Mouse (Mus musculus) forebrain, embryonic 10.5 days (tissue): Measurements from ENCODE around the gene Slc25a39. TPM values are rescaled to one million over a fixed set of nuclear protein-coding genes. Genes with fewer than 3 reads are reported as not detected.
"Not testable (repeated sequence)": the region's sequence is repeated elsewhere in the genome, so short reads cannot be mapped to it uniquely, and the experiment has no call there.

Experiments used
- DNase-seq: peaks from one replicate; pipeline ENCODE4 v3.0.0-alpha.2; 2017; ENCODE audit warnings: low spot score; ENCODE audit errors: extremely low spot score
- H3K27ac ChIP-seq: fragments of 300-500 bp; sonication (generic); 2 replicates; pipeline ENCODE4 v1.5.1; 2016; ENCODE audit warnings: mild to moderate bottlenecking
- H3K27me3 ChIP-seq: fragments of 300-500 bp; sonication (generic); 2 replicates; pipeline ENCODE4 v1.6.1; 2016; ENCODE audit warnings: mild to moderate bottlenecking; ENCODE audit not compliant: poor library complexity, severe bottlenecking
- H3K36me3 ChIP-seq: fragments of 300-500 bp; sonication (generic); replicated peaks from 2 replicates; pipeline ENCODE4 v1.6.1; 2016; ENCODE audit warnings: mild to moderate bottlenecking, moderate library complexity
- H3K4me1 ChIP-seq: fragments of 300-500 bp; sonication (generic); 2 replicates; pipeline ENCODE4 v1.6.1; 2016
- H3K4me3 ChIP-seq: fragments of 300-500 bp; sonication (generic); 2 replicates; pipeline ENCODE4 v1.5.1; 2016; ENCODE audit warnings: mild to moderate bottlenecking, moderate library complexity
- H3K9me3 ChIP-seq: fragments of 300-500 bp; sonication (generic); 2 replicates; pipeline ENCODE4 v1.6.1; 2016; ENCODE audit warnings: mild to moderate bottlenecking, moderate library complexity
- WGBS: fragments of 180-500 bp; shearing (Covaris S2); methylation state at CpG from one replicate; pipeline ENCODE4 v1.1.7; 2016; 5-methylcytosine and 5-hydroxymethylcytosine counted together
- polyA plus RNA-seq: library from polyadenylated mRNA; unstranded; fragments of >200 nt; fragmentation: Nextera tagmentation; extraction: Ambion mirVana; gene quantifications from 2 replicates; pipeline ENCODE4 v1.2.1, GENCODE M21; 2016

Slc25a39 gene
- polyA plus RNA-seq, 1 experiment from 2014 or later, result 262 TPM

- H3K9me3 ChIP-seq, result no peaks in the 10 kb centered on the region; the same call in 1 of the 2 replicates
- no peak overlapping the region for H3K4me3 ChIP-seq
- H3K4me1 ChIP-seq, result no peaks in the 10 kb centered on the region
- no peak overlapping the region for H3K27ac ChIP-seq
- WGBS, result 71% methylated on average over 8 of the region's 8 CpGs
- H3K36me3 ChIP-seq, result no peaks in the 10 kb centered on the region
- no peaks in the 10 kb centered on the region for H3K27me3 ChIP-seq
- DNase-seq, result no peak
Observed at GRCm38 (mm10) chr11:102421559-102421958, 13.8 kb upstream of the Slc25a39 start.

- H3K4me1 ChIP-seq, result 0 out of 2 replicates have a peak, but pooled peaks cover 2% of the 10 kb centered on the region
- H3K27ac ChIP-seq, result no peak overlapping the region
- no peaks in the 10 kb centered on the region for H3K36me3 ChIP-seq
- DNase-seq, result no peak
- no peaks in the 10 kb centered on the region for H3K27me3 ChIP-seq
- no peak overlapping the region for H3K4me3 ChIP-seq
- H3K9me3 ChIP-seq, result no peaks in the 10 kb centered on the region; the same call in 1 of the 2 replicates
Observed at GRCm38 (mm10) chr11:102418887-102419286, 11.1 kb upstream of the Slc25a39 start.

GRCm38 (mm10) chr11:102417160-102417559 lies 9.4 kb upstream of the Slc25a39 start:
- Histone ChIP-seq H3K36me3 (no peaks in the 10 kb centered on the region), H3K4me1 (0 out of 2 replicates have a peak, but pooled peaks cover 2% of the 10 kb centered on the region), H3K4me3 (no peak overlapping the region), H3K27me3 (no peaks in the 10 kb centered on the region), H3K27ac (no peak overlapping the region), H3K9me3 (no peaks in the 10 kb centered on the region; the same call in 1 of the 2 replicates)
- no peak for DNase-seq
- WGBS, result 64% methylated on average over 1 of the region's 1 CpGs

- H3K27me3 ChIP-seq, result no peaks in the 10 kb centered on the region
- no peak for DNase-seq
- peaks cover 11% of the 10 kb centered on the region; the same call in 1 of the 2 replicates for H3K4me1 ChIP-seq
- no peaks in the 10 kb centered on the region; the same call in 1 of the 2 replicates for H3K9me3 ChIP-seq
- H3K27ac ChIP-seq, result no peak overlapping the region
- WGBS, result 78% methylated on average over 10 of the region's 10 CpGs
- no peak overlapping the region for H3K4me3 ChIP-seq
- H3K36me3 ChIP-seq, result no peaks in the 10 kb centered on the region
Observed at GRCm38 (mm10) chr11:102415034-102415802, 7.5 kb upstream of the Slc25a39 start.

GRCm38 (mm10) chr11:102413059-102413458 lies 5.3 kb upstream of the Slc25a39 start:
- WGBS, result 86% methylated on average over 8 of the region's 8 CpGs
- no peak for DNase-seq
- no peaks in the 10 kb centered on the region for H3K9me3 ChIP-seq
- H3K36me3 ChIP-seq, result no peaks in the 10 kb centered on the region
- H3K27ac ChIP-seq, result no peak overlapping the region
- no peaks in the 10 kb centered on the region for H3K27me3 ChIP-seq
- H3K4me3 ChIP-seq, result no peak overlapping the region
- peaks cover 26% of the 10 kb centered on the region for H3K4me1 ChIP-seq

GRCm38 (mm10) chr11:102411704-102412103 lies 4.0 kb upstream of the Slc25a39 start:
- H3K4me1 ChIP-seq, result peaks cover 39% of the 10 kb centered on the region
- H3K27me3 ChIP-seq, result no peaks in the 10 kb centered on the region
- H3K9me3 ChIP-seq, result no peaks in the 10 kb centered on the region
- no peak overlapping the region for H3K27ac ChIP-seq
- peak; percentile 86 for DNase-seq
- 10% methylated on average over 11 of the region's 11 CpGs for WGBS
- no peaks in the 10 kb centered on the region for H3K36me3 ChIP-seq
- no peak overlapping the region for H3K4me3 ChIP-seq

GRCm38 (mm10) chr11:102411061-102411460 lies 3.3 kb upstream of the Slc25a39 start:
- Histone ChIP-seq H3K27ac (no peak overlapping the region), H3K4me1 (peaks cover 46% of the 10 kb centered on the region), H3K27me3 (no peaks in the 10 kb centered on the region), H3K4me3 (no peak overlapping the region), H3K9me3 (no peaks in the 10 kb centered on the region), H3K36me3 (no peaks in the 10 kb centered on the region)
- DNase-seq, result no peak
- 85% methylated on average over 3 of the region's 3 CpGs for WGBS

GRCm38 (mm10) chr11:102410345-102410744 lies 2.6 kb upstream of the Slc25a39 start:
- not testable (repeated sequence) for H3K27ac ChIP-seq, H3K36me3 ChIP-seq, H3K9me3 ChIP-seq, DNase-seq, H3K27me3 ChIP-seq, H3K4me3 ChIP-seq
- H3K4me1 ChIP-seq, result peaks cover 53% of the 10 kb centered on the region
- 94% methylated on average over 3 of the region's 3 CpGs for WGBS

GRCm38 (mm10) chr11:102409795-102410330 lies 2.1 kb upstream of the Slc25a39 start:
- no peak for DNase-seq
- 85% methylated on average over 3 of the region's 3 CpGs for WGBS
- Histone ChIP-seq H3K27ac (peak overlapping the region; percentile 94; the same call in 1 of the 2 replicates), H3K36me3 (peaks cover 8% of the 10 kb centered on the region), H3K4me3 (0 out of 2 replicates have a peak overlapping the region, but pooled peaks have one; percentile 88), H3K9me3 (no peaks in the 10 kb centered on the region), H3K27me3 (no peaks in the 10 kb centered on the region), H3K4me1 (peaks cover 56% of the 10 kb centered on the region)

- no peaks in the 10 kb centered on the region for H3K9me3 ChIP-seq
- H3K4me1 ChIP-seq, result peaks cover 61% of the 10 kb centered on the region
- peak overlapping the region; percentile 88 for H3K4me3 ChIP-seq
- H3K27ac ChIP-seq, result peak overlapping the region; percentile 94
- WGBS, result 42% methylated on average over 15 of the region's 15 CpGs
- no peak for DNase-seq
- H3K36me3 ChIP-seq, result peaks cover 15% of the 10 kb centered on the region
- H3K27me3 ChIP-seq, result no peaks in the 10 kb centered on the region
Observed at GRCm38 (mm10) chr11:102408888-102409794, 1.4 kb upstream of the Slc25a39 start.

- Histone ChIP-seq H3K27me3 (no peaks in the 10 kb centered on the region), H3K4me1 (peaks cover 61% of the 10 kb centered on the region), H3K27ac (peak overlapping the region; percentile 94), H3K36me3 (peaks cover 22% of the 10 kb centered on the region), H3K4me3 (peak overlapping the region; percentile 88), H3K9me3 (no peaks in the 10 kb centered on the region)
- DNase-seq, result peak; percentile 99
- under 1% methylated on average over 32 of the region's 32 CpGs for WGBS
Observed at GRCm38 (mm10) chr11:102408344-102408876, 664 bp upstream of the Slc25a39 start.
